Mouse (Mus musculus): Measurements from ENCODE around the gene Nop14.
"Not testable (repeated sequence)": the region's sequence is repeated elsewhere in the genome, so short reads cannot be mapped to it uniquely, and the experiment has no call there.

The Nop14 gene

DNA sequence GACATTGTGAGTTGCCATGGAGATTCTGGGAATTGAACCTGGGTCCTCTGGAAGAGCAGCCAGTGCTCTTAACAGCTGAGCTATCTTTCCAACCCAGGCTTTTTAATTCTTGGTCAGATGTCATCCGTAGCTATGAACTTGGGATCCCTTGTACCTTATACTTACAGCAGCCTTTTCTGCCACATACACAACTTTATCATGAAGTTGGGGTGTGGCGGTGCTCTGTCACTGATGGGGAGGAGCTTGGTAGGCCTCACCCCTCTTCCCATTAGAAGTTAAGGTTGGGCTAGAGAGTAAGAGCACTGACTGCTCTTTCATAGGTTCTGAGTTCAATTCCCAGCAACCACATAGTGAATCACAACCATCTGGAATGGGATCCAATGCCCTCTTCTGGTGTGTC is 27.0 kb downstream of the Nop14 start:
- DNase-seq (ENCODE audit: low read depth, low spot score) = no peak

DNA sequence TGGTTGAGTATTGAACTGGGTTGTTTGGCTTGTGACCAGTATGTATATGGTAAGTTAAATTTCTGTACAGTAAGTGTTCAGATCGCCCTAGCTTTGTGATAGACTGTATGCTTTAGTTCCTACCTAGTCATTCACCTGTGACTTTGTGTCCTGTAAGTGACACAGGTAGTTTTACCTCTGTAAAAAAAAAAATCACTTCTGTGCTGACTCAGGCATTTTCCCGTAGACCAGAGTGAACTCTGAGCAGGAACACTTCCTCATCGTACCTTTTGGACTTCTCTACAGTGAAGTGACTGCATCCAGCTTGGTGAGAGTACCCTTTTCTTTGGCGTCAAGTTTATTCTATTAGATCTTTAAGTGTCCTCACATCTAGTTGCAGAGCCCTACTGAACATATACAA is 50.0 kb downstream of the Nop14 start:
- DNase-seq (ENCODE audit: low read depth, low spot score) = no peak

DNA sequence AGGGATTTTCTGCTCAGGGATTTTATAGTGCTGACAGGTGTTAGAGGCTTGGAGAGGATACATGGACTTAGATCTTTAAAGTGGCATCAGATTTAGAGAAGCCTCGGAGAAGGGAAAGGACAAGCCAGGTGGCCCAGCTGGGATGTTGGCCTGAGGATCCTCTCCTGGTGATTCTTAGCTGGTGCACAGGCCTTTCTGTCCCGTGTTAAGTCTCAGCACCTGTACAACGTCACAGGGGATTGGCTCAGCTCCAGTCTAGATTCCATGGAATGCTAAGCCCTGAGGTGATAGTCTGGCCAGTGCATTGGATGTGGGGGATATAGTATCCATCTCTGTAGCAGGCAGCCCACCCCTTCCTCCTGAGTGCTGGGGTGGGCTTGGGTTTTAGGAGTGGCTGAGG is 51.7 kb downstream of the Nop14 start:
- no peak for DNase-seq (ENCODE audit: low read depth, low spot score)

DNA sequence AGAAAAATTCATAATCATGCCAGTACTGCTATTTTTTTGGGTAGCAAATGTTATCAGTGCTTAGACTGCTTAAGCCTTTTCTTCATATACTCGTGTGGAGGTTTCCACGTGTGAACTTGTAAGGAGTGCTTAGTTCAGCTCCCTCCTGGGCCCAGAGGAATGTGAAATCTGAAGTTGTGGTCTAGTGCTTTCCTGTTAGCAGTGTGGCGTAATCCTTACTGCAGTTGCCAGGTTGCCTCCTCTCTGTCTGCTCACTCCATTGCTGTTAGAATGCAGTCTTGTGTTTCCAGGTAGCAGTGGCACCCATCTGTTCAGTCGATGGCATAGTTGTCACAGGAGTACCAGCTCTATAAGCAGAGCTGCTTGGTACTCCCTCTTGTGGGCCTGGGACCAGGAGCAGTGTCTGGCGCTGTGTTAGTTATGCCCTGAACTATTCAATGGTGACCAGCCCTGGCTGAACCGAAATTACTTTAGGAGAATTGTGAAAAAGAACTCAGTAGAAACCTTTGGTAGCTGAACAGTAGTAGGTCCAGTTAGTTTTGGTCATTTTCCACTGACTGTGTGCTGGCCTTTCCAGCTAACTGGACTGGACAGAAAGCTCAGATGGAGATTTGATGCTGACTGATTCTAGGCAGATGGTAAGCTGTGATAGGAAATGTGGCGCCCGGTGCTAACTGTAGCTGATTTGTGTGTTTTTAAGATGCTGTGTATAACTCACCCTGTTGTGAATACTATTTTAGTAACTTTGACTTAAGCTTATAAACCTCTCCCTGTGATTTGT is 52.7 kb downstream of the Nop14 start:
- DNase-seq (ENCODE audit: low read depth, low spot score) = no peak

DNA sequence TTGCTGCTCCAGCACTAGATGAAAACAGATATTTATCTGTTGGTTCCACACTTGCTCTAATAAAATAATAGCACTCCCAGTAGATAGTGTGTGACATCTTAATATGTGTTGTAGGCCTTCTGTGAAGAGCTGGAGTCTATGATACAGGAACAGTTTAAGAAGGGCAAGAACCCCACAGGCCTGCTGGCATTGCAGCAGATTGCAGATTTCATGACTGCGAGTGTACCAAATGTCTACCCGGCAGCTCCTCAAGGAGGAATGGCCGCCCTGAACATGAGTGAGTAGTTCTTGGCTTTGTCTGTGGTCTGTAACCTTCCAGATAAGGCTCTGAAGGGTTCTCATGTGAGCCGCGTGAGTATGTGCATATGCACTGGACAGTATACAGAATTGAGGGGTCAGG is 55.4 kb downstream of the Nop14 start:
- no peak for DNase-seq (ENCODE audit: low read depth, low spot score)

DNA sequence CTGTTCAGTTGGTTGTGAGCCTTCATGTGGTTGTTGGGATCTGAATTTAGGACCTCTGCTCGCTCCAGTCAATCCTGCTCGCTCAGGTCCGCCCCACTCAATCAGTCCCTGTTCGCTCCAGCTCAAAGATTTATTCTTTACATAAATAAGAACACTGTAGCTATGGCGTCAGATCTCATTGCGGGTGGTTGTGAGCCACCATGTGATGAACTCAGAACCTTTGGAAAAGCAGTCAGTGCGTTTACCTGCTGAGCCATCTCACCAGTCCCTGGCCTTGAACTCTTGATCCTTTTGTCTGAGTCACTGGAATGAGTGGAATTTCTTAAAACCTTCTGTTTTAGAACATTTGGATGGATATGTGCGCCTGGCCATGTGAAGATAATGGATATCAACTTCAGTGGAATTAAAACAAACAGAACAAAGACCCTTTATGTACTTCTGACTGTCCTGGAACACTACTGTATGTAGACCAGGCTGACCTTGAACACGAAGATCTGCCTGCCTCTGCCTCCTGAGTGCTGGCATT is 66.7 kb downstream of the Nop14 start:
- DNase-seq (ENCODE audit: low read depth, low spot score) = peak; percentile 98

DNA sequence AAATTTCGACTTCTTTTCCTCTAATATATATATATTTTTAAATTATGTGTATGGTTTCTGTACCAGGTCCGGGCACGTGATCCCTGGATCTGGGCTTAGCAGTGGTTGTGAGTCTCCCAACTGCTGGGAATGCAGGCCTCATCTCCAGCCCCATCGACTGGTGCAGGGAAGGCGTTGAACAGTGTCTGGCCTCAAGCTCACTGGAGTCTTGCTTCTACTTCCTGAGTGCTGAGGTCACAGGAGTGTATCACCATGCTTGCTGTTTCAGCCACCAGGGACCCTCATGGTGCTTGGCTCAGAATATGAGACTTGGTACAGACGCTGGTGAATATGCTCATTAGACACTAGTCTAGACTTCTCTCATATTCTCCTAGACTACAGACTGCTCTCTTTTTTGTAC is 67.3 kb downstream of the Nop14 start:
- peak; percentile 62 for DNase-seq (ENCODE audit: low read depth, low spot score)

DNA sequence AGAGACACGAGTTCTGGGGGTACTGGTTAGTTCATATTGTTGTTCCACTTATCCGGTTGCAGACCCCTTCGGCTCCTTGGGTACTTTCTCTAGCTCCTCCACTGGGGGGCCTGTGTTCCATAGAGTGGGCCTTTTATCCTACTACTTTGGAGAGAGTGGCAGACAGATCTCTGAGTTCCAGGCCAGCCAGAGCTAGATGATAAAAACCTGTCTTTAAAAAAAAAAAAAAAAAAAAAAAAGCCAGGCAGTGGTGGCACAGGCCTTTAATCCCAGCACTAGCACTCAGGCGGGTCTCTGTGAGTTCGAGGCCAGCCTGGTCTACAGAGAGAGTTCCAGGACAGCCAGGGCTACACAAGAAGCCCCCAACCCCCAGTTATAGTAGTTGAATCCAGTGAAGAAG is 67.7 kb downstream of the Nop14 start:
- DNase-seq (ENCODE audit: low read depth, low spot score) = not testable (repeated sequence)

DNA sequence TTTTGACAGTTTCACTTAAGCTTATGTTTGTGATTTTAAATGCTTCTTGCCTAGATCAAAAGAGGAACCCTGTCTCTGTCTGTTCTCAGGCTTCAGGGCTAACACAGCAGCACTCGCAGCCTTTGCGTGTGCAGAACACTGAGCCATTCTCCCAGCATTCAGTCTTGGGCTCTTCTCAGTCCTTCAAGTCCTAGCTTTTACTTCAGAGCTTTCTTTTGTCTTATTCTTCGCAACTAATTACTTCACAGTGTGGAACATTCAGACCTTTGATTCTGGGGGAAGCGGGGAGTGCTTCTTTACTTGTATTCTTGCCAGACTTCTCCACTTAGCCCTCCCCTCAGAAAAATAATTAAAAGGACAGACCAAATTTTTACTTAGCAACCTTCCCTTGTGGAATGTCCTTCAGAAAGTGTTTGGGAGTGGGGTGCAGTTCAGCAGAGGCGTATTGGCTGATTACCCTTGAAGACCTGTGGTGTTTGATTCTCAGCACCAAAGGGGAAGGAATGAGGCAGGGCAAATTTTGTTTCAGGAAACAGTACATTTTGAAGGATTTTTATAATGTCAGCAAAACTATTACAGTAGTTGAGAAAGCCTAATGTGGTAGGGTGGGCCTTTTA is 68.5 kb downstream of the Nop14 start:
- peak; percentile 58 for DNase-seq (ENCODE audit: low read depth, low spot score)

DNA sequence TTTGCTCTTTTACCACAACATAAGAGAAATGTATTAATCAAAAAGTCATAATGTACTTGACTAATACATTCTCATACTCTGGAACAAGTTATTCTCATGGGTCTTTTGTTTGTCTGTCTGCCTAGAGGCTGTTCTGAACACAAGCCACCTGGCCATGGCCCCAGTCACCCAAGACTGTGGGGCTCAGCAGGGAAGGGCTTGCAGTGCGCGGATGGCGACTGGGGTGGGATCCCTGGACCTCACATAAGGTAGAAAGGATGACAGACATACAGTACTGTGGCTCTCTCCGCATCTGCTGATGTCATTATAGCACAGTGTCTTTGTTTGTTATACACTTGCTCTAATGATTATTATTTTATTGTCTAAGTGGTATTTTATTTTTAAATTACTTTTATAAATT is 69.2 kb downstream of the Nop14 start:
- DNase-seq (ENCODE audit: low read depth, low spot score) = no peak

DNA sequence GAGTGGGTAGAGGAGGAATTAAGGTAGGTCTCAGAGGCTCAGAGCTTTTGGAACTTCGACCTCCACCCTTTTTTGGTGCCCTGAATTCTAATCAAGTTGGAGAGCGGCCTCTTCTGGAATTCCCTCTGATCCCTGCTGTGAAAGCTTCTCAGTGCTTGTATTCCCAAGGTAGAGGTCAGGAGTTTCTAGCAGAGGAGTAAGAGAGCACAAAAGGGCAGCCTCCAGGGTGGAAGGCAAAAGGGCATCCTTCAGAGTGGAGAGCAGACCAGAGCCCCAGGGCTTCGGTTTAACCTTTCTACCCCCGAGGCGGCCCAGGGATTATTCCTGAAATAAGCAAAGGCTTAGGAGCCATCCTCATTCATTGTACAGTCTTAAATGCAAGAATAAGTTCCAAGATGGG is 69.9 kb downstream of the Nop14 start:
- peak; percentile 92 for DNase-seq (ENCODE audit: low read depth, low spot score)

Measured in R1 (cell line).